ENCODE assay signal across 20 mouse cellular contexts in the genomic region with DNA sequence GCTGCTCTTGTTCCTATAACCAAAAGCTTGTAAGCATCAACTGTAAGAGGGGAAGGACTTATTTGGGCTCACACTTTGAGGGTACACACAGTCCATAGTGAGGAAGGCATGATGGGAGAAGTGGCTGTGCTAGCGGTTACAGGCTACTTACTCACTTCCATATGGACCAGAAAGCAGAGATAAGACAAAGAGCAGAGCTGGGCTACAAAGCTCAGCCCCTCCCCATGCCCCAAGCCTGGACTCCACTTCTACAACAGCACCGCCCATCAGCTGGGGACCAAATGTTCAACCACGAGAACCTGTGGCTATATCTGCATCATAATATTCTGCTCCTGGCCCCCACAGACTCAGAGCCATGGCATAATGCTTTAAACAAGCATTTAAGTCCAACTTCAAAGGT. TPM values are rescaled to one million over a fixed set of nuclear protein-coding genes. Genes with fewer than 3 reads are reported as not detected.
DNase-seq lines count a peak whose midpoint lies in the region; ATAC-seq lines count a peak whose summit lies in the region.
"Had no signal": no experiment of that assay in that cellular context is flagged by ENCODE, and none has a peak within 500 bp of the region (broad histone marks: within the 10 kb centered on the region; RNA-seq: fewer than 3 reads in every experiment).

No protein-coding gene starts in this region.

- no peaks in the 10 kb centered on the region for H3K9me3 ChIP-seq in limb, embryonic 11.5 days (ENCODE audit: control insufficient read depth, low read length)
- no peaks in the 10 kb centered on the region for H3K9me3 ChIP-seq in limb, embryonic 10.5 days (replicated peaks)
- H3K9me3 ChIP-seq in intestine, embryonic 14.5 days (ENCODE audit: control insufficient read depth, low read length), result no peaks in the 10 kb centered on the region
- H3K9me3 ChIP-seq: forebrain, embryonic 12.5 days; heart, embryonic 13.5 days; hindbrain, embryonic 15.5 days had no signal

- H3K4me3 ChIP-seq in limb, embryonic 11.5 days (ENCODE audit: low read depth, low read length), result no peak overlapping the region
- no peak overlapping the region for H3K4me3 ChIP-seq in limb, embryonic 10.5 days
- no peak overlapping the region for H3K4me3 ChIP-seq in intestine, embryonic 14.5 days (ENCODE audit: low read depth, low read length)
- H3K4me3 ChIP-seq: forebrain, embryonic 12.5 days; heart, adult 2 months; heart, embryonic 13.5 days; hindbrain, embryonic 15.5 days had no signal

- no peak overlapping the region for H3K4me2 ChIP-seq in limb, embryonic 11.5 days (ENCODE audit: low read depth, severe bottlenecking)
- H3K4me2 ChIP-seq in intestine, embryonic 14.5 days (ENCODE audit: low read length), result no peak overlapping the region
- H3K4me2 ChIP-seq: forebrain, embryonic 12.5 days; heart, embryonic 13.5 days; hindbrain, embryonic 15.5 days had no signal

- no peak overlapping the region for H3K27ac ChIP-seq in limb, embryonic 11.5 days (replicated peaks; ENCODE audit: low read depth, low read length)
- no peak overlapping the region for H3K27ac ChIP-seq in limb, embryonic 10.5 days
- H3K27ac ChIP-seq in intestine, embryonic 14.5 days (ENCODE audit: low read depth), result no peak overlapping the region
- H3K27ac ChIP-seq: forebrain, embryonic 12.5 days; heart, adult 2 months; heart, embryonic 13.5 days; hindbrain, embryonic 15.5 days had no signal

- ATAC-seq in limb, embryonic 11.5 days (ENCODE audit: insufficient number of reproducible peaks, low FRiP score, low TSS enrichment, low read depth), result no peak
- no peak for ATAC-seq in intestine, embryonic 14.5 days (replicated peaks; ENCODE audit: low FRiP score, low TSS enrichment, low read depth)
- ATAC-seq in megakaryocyte progenitor cell, adult 5-6 weeks (replicated peaks; ENCODE audit: poor library complexity), result peak; percentile 33; the same call in 1 of the 2 replicates
- ATAC-seq: forebrain, embryonic 16.5 days; Patski had no signal

- H3K4me1 ChIP-seq in limb, embryonic 11.5 days (ENCODE audit: control insufficient read depth, insufficient read depth, low read length), result no peaks in the 10 kb centered on the region
- peaks cover 10% of the 10 kb centered on the region; the same call in 1 of the 2 replicates for H3K4me1 ChIP-seq in limb, embryonic 10.5 days
- no peaks in the 10 kb centered on the region for H3K4me1 ChIP-seq in intestine, embryonic 14.5 days (replicated peaks; ENCODE audit: control insufficient read depth, insufficient read depth, low read length)

- no peaks in the 10 kb centered on the region for H3K27me3 ChIP-seq in limb, embryonic 11.5 days (ENCODE audit: control insufficient read depth, insufficient read depth, low read length)
- H3K27me3 ChIP-seq in limb, embryonic 10.5 days (ENCODE audit: low read depth, poor library complexity, severe bottlenecking), result no peaks in the 10 kb centered on the region
- H3K27me3 ChIP-seq in intestine, embryonic 14.5 days (replicated peaks; ENCODE audit: control insufficient read depth, insufficient read depth, low read length), result no peaks in the 10 kb centered on the region
- H3K27me3 ChIP-seq: CH12.LX; forebrain, embryonic 12.5 days; heart, embryonic 13.5 days; hindbrain, embryonic 15.5 days; Patski had no signal

- H3K9ac ChIP-seq in limb, embryonic 11.5 days (ENCODE audit: low read length), result no peak overlapping the region
- H3K9ac ChIP-seq in intestine, embryonic 14.5 days (ENCODE audit: low read length), result no peak overlapping the region
- H3K9ac ChIP-seq: forebrain, embryonic 12.5 days; heart, embryonic 13.5 days; hindbrain, embryonic 15.5 days had no signal

- peak; percentile 14 for DNase-seq in limb, embryonic 11.5 days (ENCODE audit: low spot score)
- no peak for DNase-seq in limb, embryonic 10.5 days (ENCODE audit: low spot score)
- DNase-seq in intestine, embryonic 14.5 days (ENCODE audit: low spot score), result peak; percentile 45
- no peak for DNase-seq in left cerebral cortex, adult 11 months (ENCODE audit: low spot score)
- no peak for DNase-seq in T-cell, adult 2 months (ENCODE audit: low spot score)
- no peak for DNase-seq in layer of hippocampus, postnatal 36 days
- DNase-seq: adrenal gland, adult 2 months; adrenal gland, postnatal 25 days; cerebellum, adult 18-20 months; cerebellum, adult 9-11 months; gastrocnemius, postnatal 14 days; heart, postnatal 36 days had no signal

- WGBS in limb, embryonic 11.5 days, result 56% methylated on average over 3 of the region's 3 CpGs
- 68% methylated on average over 3 of the region's 3 CpGs for WGBS in limb, embryonic 10.5 days
- 76% methylated on average over 3 of the region's 3 CpGs for WGBS in intestine, embryonic 14.5 days

- H3K36me3 ChIP-seq in limb, embryonic 11.5 days (ENCODE audit: control insufficient read depth, insufficient read depth, low read length), result no peaks in the 10 kb centered on the region
- no peaks in the 10 kb centered on the region for H3K36me3 ChIP-seq in limb, embryonic 10.5 days
- H3K36me3 ChIP-seq in intestine, embryonic 14.5 days (ENCODE audit: control insufficient read depth, insufficient read depth, low read length), result no peaks in the 10 kb centered on the region
- H3K36me3 ChIP-seq: forebrain, embryonic 12.5 days; heart, embryonic 13.5 days; hindbrain, embryonic 15.5 days had no signal

RNA-seq across cellular contexts. Expression of a gene that starts 29.0 kb away (rescaled TPM):
- 13.5 and 14.9 TPM in 2 replicates for polyA plus RNA-seq in limb, embryonic 11.5 days (2014; fragmentation: Nextera tagmentation; extraction: Ambion mirVana)
- polyA plus RNA-seq in limb, embryonic 10.5 days (2016; fragmentation: Nextera tagmentation; extraction: Ambion mirVana), result 14.3 and 15.7 TPM in 2 replicates
- polyA plus RNA-seq in intestine, embryonic 14.5 days (2014; fragmentation: Nextera tagmentation; extraction: Ambion mirVana), result 37.5 and 38.2 TPM in 2 replicates
- total RNA-seq in megakaryocyte progenitor cell, adult 5-6 weeks (2015), result 15.9 and 24.8 TPM in 2 replicates
- 16.4 and 21.5 TPM in 2 replicates for total RNA-seq in megakaryocyte progenitor cell, adult 5-6 weeks (2017)
- 10 to 100 TPM; 53.6 to 64.1 TPM for total RNA-seq in layer of hippocampus, postnatal 36 days (2021)

Comparison
In these comparisons a context has a peak if more than half of its experiments do, and no peak if none do; other contexts are left out.
1. DNase-seq: peak in limb, embryonic 11.5 days (single experiment) and intestine, embryonic 14.5 days (single experiment); none in limb, embryonic 10.5 days (single experiment), left cerebral cortex, adult 11 months (single experiment), T-cell, adult 2 months (single experiment) and layer of hippocampus, postnatal 36 days (0 of 2).